Mouse (Mus musculus) hindbrain, postnatal 0 days (tissue): ENCODE measurements around the gene Mafb. TPM values are rescaled to one million over a fixed set of nuclear protein-coding genes. Genes with fewer than 3 reads are reported as not detected.

ENCODE experiments used
- ATAC-seq: fragments of 200-750 bp; cut with Nextera tagmentation; 2 replicates; pipeline ENCODE4 v1.8.0; 2017; ENCODE audit warnings: mild to moderate bottlenecking, moderate TSS enrichment, moderate library complexity
- DNase-seq: peaks from one replicate; pipeline ENCODE4 v3.0.0-alpha.2; 2015; ENCODE audit warnings: low spot score
- H3K27ac ChIP-seq: fragments of 300-500 bp; sonication (generic); 2 replicates; pipeline ENCODE4 v1.5.1; 2014; ENCODE audit warnings: mild to moderate bottlenecking
- H3K27me3 ChIP-seq: fragments of 300-500 bp; sonication (generic); 2 replicates; pipeline ENCODE4 v1.6.1; 2014; ENCODE audit warnings: low read length, mixed read lengths; ENCODE audit not compliant: insufficient read depth
- H3K36me3 ChIP-seq: fragments of 300-500 bp; sonication (generic); 2 replicates; pipeline ENCODE4 v1.6.1; 2014; ENCODE audit warnings: low read length, mixed read lengths; ENCODE audit not compliant: insufficient read depth
- H3K4me1 ChIP-seq: fragments of 300-500 bp; sonication (generic); 2 replicates; pipeline ENCODE4 v1.6.1; 2014; ENCODE audit warnings: antibody characterized with exemption, low read length, mixed read lengths; ENCODE audit not compliant: insufficient read depth
- H3K4me2 ChIP-seq: fragments of 300-500 bp; sonication (generic); 2 replicates; pipeline ENCODE4 v1.6.1; 2014; ENCODE audit warnings: low read depth, mild to moderate bottlenecking, low read length, moderate library complexity, mixed read lengths
- H3K4me3 ChIP-seq: fragments of 300-500 bp; sonication (generic); 2 replicates; pipeline ENCODE4 v1.5.1; 2014; ENCODE audit warnings: low read length
- H3K9ac ChIP-seq: fragments of 300-500 bp; sonication (generic); replicated peaks from 2 replicates; pipeline ENCODE4 v1.6.1; 2014; ENCODE audit warnings: mild to moderate bottlenecking, low read length, moderate library complexity, mixed read lengths
- H3K9me3 ChIP-seq: fragments of 300-500 bp; sonication (generic); 2 replicates; pipeline ENCODE4 v1.6.1; 2016; ENCODE audit warnings: low read length, mixed read lengths
- CTCF ChIP-seq: IDR thresholded peaks from 2 replicates; pipeline ENCODE4 v1.5.1; 2016; ENCODE audit warnings: antibody characterized with exemption, control low read depth, low read depth
- WGBS: fragments of 180-500 bp; shearing (Covaris S2); extraction: QIAGEN DNeasy Blood & Tissue Kit; methylation state at CpG from one replicate; pipeline ENCODE4 v1.1.7; 2014; 5-methylcytosine and 5-hydroxymethylcytosine counted together
- polyA plus RNA-seq: library from polyadenylated mRNA; unstranded; fragments of >200 nt; fragmentation: Nextera tagmentation; extraction: Ambion mirVana; gene quantifications from 2 replicates; pipeline ENCODE4 v1.2.1, GENCODE M21; 2015
- total RNA-seq: library from RNA; depleted of rRNA; stranded (reverse); fragments of >200 nt; gene quantifications from 2 replicates; pipeline ENCODE4 v1.2.3, GENCODE M21; 2014

Gene Mafb
- total and polyA plus RNA-seq, 2 experiments from 2014 or later = 12.4 to 14.6 TPM

DNA sequence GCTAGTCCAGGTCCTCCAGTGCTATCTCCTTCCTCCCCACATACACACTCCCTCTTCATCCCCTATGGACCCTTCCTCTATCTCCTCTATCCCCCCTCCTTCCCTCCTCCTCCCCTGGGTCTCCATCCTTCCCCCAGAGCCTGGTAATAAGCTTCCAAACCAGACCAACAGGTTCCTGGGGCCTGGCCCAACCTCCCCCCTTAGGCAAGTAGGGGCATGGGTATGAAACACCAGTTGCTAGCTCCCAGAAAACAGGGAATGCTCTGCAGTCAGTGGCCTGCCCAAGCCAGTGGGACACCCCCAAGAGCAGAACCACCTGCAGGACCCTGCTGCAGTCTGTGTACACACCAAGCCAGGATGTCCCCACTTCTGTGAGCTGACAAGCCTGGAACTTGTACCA, 21.2 kb downstream of the Mafb start:
- H3K27me3 ChIP-seq = no peaks in the 10 kb centered on the region
- no peak overlapping the region for H3K4me2 ChIP-seq
- no peak for DNase-seq
- H3K27ac ChIP-seq = no peak overlapping the region
- no peak for ATAC-seq
- no peak overlapping the region for H3K9ac ChIP-seq
- no peaks in the 10 kb centered on the region for H3K4me1 ChIP-seq
- H3K9me3 ChIP-seq = no peaks in the 10 kb centered on the region
- no peak overlapping the region for H3K4me3 ChIP-seq
- H3K36me3 ChIP-seq = no peaks in the 10 kb centered on the region
- no peak for TF ChIP-seq CTCF

- no peak overlapping the region for H3K4me2 ChIP-seq
- no peaks in the 10 kb centered on the region for H3K4me1 ChIP-seq
- no peaks in the 10 kb centered on the region for H3K27me3 ChIP-seq
- no peak overlapping the region for H3K4me3 ChIP-seq
- H3K9ac ChIP-seq = no peak overlapping the region
- ATAC-seq (no peak), DNase-seq (no peak)
- no peak for TF ChIP-seq CTCF
- H3K36me3 ChIP-seq = no peaks in the 10 kb centered on the region
- no peak overlapping the region for H3K27ac ChIP-seq
- 67% methylated on average over 4 of the region's 4 CpGs for WGBS
- H3K9me3 ChIP-seq = no peaks in the 10 kb centered on the region
Measured at GRCm38 (mm10) chr2:160340121-160340520, 26.7 kb downstream of the Mafb start.

DNA sequence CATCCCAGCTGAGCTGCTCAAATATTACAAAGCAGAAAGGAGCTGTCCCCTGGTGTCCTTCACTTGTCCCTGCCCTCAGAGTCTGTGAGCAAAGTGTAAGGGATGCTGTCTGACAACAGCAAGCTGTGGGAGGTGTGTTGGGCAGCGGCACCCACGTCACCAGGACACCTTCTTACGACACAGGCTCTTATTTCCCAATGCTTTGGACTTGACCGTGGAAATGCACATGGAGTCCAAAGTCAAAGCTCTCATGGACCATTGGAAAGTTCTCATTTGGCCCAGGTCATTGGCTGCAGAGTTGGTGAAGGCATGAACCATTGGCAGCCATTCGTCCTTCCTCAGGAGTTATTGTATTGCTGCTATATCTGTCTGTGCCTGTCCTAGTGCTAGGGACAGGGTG, 27.3 kb downstream of the Mafb start:
- ATAC-seq (no peak), DNase-seq (no peak)
- no peaks in the 10 kb centered on the region for H3K9me3 ChIP-seq
- H3K36me3 ChIP-seq = no peaks in the 10 kb centered on the region
- H3K27me3 ChIP-seq = no peaks in the 10 kb centered on the region
- no peak for TF ChIP-seq CTCF
- no peak overlapping the region for H3K27ac ChIP-seq
- H3K4me2 ChIP-seq = no peak overlapping the region
- H3K4me1 ChIP-seq = no peaks in the 10 kb centered on the region
- WGBS = 97% methylated on average over 5 of the region's 5 CpGs
- no peak overlapping the region for H3K9ac ChIP-seq
- no peak overlapping the region for H3K4me3 ChIP-seq

DNA sequence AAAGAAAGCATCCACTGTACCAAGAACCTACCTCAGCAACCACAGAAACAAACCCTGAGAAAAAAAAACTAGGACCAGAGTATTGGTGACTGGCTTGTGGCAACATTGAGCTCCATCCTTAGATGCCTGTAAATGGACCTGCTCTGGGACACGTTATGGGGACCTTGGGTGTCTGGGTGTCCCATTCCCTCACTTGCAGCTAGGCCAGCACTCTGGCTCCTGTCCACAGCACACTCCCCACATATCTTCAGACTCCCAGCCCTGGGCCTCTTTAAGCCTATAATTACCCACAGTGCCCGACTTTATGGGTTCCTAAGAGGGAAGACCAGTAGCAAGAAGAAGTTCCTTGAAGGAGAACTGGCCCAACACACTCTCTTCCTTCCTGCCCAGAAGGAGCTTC, 30.8 kb downstream of the Mafb start:
- H3K4me2 ChIP-seq = no peak overlapping the region
- H3K36me3 ChIP-seq = no peaks in the 10 kb centered on the region
- no peak for TF ChIP-seq CTCF
- DNase-seq (no peak), ATAC-seq (no peak)
- no peak overlapping the region for H3K4me3 ChIP-seq
- H3K9ac ChIP-seq = no peak overlapping the region
- no peak overlapping the region for H3K27ac ChIP-seq
- H3K9me3 ChIP-seq = no peaks in the 10 kb centered on the region
- H3K4me1 ChIP-seq = no peaks in the 10 kb centered on the region
- no peaks in the 10 kb centered on the region for H3K27me3 ChIP-seq
- 60% methylated on average over 2 of the region's 2 CpGs for WGBS

GRCm38 (mm10) chr2:160335043-160335442, 31.8 kb downstream of the Mafb start:
- WGBS = 65% methylated on average over 1 of the region's 1 CpGs
- no peak overlapping the region for H3K9ac ChIP-seq
- no peaks in the 10 kb centered on the region for H3K4me1 ChIP-seq
- no peaks in the 10 kb centered on the region for H3K27me3 ChIP-seq
- no peak for TF ChIP-seq CTCF
- no peaks in the 10 kb centered on the region for H3K36me3 ChIP-seq
- no peak for ATAC-seq
- H3K4me2 ChIP-seq = no peak overlapping the region
- no peak overlapping the region for H3K27ac ChIP-seq
- H3K4me3 ChIP-seq = no peak overlapping the region
- DNase-seq = no peak
- H3K9me3 ChIP-seq = no peaks in the 10 kb centered on the region

DNA sequence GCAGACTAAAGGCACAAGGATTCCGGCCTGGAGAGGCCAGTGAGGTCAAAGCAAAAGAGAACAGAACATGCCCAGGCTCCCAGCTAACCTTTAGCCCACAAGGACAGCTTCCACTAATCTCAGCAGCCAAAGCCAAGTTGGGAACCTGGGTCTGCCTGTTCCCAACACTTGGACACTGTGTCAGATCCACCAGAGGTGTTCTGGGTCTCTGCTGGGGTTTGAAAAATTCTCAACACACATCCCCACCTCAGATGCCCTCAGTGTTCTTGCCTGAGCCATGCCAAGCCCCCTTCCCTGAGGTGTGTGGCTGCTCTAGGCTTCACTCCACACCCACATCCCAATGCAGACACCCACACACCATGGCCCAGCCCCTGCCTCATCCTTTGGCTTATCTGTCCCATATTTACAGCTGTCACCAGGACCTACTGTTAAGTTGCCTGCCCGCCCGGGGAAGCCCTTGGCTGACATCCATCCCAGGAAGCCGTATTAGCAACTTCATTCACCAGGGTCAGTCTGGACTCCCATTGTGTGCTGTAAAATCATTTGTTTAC, 32.7 kb downstream of the Mafb start, which contains the start of gene Gm826:
Gm826 (minus strand) TSS at position 52 of the 551 bp plus-strand sequence.
- no peaks in the 10 kb centered on the region for H3K9me3 ChIP-seq
- H3K4me2 ChIP-seq = no peak within 1 kb of the TSS
- no peaks in the 10 kb centered on the region for H3K36me3 ChIP-seq
- H3K4me3 ChIP-seq = no peak within 1 kb of the TSS
- DNase-seq = no peak
- no peak within 1 kb of the TSS for H3K27ac ChIP-seq
- no peak for ATAC-seq
- TF ChIP-seq CTCF = no peak
- no peaks in the 10 kb centered on the region for H3K27me3 ChIP-seq
- H3K9ac ChIP-seq = no peak within 1 kb of the TSS
- 36% methylated on average over 4 of the region's 4 CpGs for WGBS
- H3K4me1 ChIP-seq = no peaks in the 10 kb centered on the region

DNA sequence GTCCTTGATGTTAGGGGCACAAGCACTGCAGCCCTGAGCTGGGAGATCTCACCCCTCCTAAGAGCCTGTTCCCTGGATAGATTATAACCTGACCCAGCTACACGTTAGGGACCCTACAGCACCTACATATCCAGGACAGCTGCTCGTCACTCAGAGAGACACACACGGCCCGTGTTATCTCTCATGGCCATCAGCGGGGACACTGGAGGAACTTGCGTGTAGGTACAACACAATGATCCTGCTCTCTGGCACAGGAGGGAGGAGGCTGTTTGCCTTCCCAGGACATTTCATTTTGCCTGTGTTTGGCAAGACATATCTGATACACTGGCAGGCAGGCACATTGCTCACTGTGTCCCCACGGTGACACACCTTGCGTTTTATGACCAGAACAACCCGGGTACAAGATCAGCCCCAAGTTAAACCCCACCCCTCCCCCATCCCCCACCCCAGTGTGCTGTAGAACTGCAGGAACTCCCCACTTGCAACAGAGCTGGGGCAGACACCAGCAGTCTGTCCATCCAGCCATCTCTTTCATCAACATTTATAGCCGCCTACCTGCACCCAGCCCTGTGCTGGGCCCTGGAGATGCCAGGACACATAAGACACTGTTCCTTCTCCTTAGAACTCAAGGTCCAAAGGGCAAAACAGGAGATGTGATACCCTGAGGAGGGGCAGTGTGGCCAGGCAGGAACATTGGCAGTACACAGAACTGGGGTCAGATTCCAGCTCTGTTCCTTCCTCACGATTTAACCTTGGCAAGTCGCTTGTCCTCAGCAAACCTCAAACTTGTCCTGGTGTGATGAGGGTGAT, 34.1 kb downstream of the Mafb start:
- WGBS = 89% methylated on average over 12 of the region's 12 CpGs
- TF ChIP-seq CTCF = no peak
- ATAC-seq = no peak

More for the DNA sequence above, 34.1 kb downstream of the Mafb start:
- Histone ChIP-seq H3K27ac (no peak overlapping the region), H3K36me3 (no peaks in the 10 kb centered on the region), H3K27me3 (no peaks in the 10 kb centered on the region), H3K4me2 (no peak overlapping the region), H3K9me3 (no peaks in the 10 kb centered on the region), H3K4me1 (no peaks in the 10 kb centered on the region; the same call in 1 of the 2 replicates), H3K4me3 (no peak overlapping the region), H3K9ac (no peak overlapping the region)
- no peak for DNase-seq
